Mouse (Mus musculus) heart, adult 8-10 months (tissue): ENCODE data around the gene Scgb2b27. TPM values are rescaled to one million over a fixed set of nuclear protein-coding genes. Genes with fewer than 3 reads are reported as not detected.
"Not testable (repeated sequence)": the region's sequence is repeated elsewhere in the genome, so short reads cannot be mapped to it uniquely, and the experiment has no call there.

Experiments used
- DNase-seq: peaks from one replicate; pipeline ENCODE4 v3.0.0; 2022; ENCODE audit warnings: low spot score
- total RNA-seq, 4 experiments: library from RNA; stranded (reverse); gene quantifications; 2 replicates each; pipeline ENCODE4 v1.2.4; 2022

Gene Scgb2b27
- not detected for total RNA-seq

- DNase-seq = no peak
Measured at GRCm38 (mm10) chr7:34013842-34014241, at the start of gene Scgb2b27. Scgb2b27 (minus strand) TSS chr7:34013942.

- not testable (repeated sequence) for DNase-seq
Measured at GRCm38 (mm10) chr7:34036076-34036815, 22.5 kb upstream of the Scgb2b27 start.

- not testable (repeated sequence) for DNase-seq
Measured at GRCm38 (mm10) chr7:34034579-34034978, 20.8 kb upstream of the Scgb2b27 start.

- DNase-seq = no peak
Measured at GRCm38 (mm10) chr7:34030026-34030425, 16.3 kb upstream of the Scgb2b27 start.

- not testable (repeated sequence) for DNase-seq
Measured at GRCm38 (mm10) chr7:34027202-34027601, 13.5 kb upstream of the Scgb2b27 start.

GRCm38 (mm10) chr7:34025641-34026040 lies 11.9 kb upstream of the Scgb2b27 start:
- no peak for DNase-seq

- not testable (repeated sequence) for DNase-seq
Measured at GRCm38 (mm10) chr7:34021183-34021582, 7.4 kb upstream of the Scgb2b27 start, which contains the start of gene Scgb1b27. Scgb1b27 (plus strand) TSS chr7:34021483.

GRCm38 (mm10) chr7:33982281-33982680 lies 31.5 kb downstream of the Scgb2b27 start:
- DNase-seq = peak; percentile 5

Other genes starting within 250 kb of the Scgb2b27 start
- gene Scgb2b26, start 68.9 kb downstream of the Scgb2b27 start, total RNA-seq = not detected
- gene Scgb1b27, start 7.5 kb upstream of the Scgb2b27 start, total RNA-seq = not detected
- not detected for gene Scgb1b30, start 81.5 kb upstream of the Scgb2b27 start, total RNA-seq
- 1 to 10 TPM; 6.2 to 9.5 (median 8.8) TPM for gene Wtip, start 119.3 kb upstream of the Scgb2b27 start, total RNA-seq
- 10 to 100 TPM; 26.8 to 32.8 (median 29.9) TPM for gene Uba2, start 155.7 kb upstream of the Scgb2b27 start, total RNA-seq
- 10 to 100 TPM; 19.2 to 21.2 (median 20.1) TPM for gene Pdcd2l, start 182.7 kb upstream of the Scgb2b27 start, total RNA-seq
- 100 to 1,000 TPM; 550 to 601 (median 588) TPM for gene Gpi1, start 216.4 kb upstream of the Scgb2b27 start, total RNA-seq
- gene Gm6096, start 237.1 kb upstream of the Scgb2b27 start, total RNA-seq = not detected